Mouse (Mus musculus): Measurements from ENCODE around the gene Crygn.

Gene Crygn

DNA sequence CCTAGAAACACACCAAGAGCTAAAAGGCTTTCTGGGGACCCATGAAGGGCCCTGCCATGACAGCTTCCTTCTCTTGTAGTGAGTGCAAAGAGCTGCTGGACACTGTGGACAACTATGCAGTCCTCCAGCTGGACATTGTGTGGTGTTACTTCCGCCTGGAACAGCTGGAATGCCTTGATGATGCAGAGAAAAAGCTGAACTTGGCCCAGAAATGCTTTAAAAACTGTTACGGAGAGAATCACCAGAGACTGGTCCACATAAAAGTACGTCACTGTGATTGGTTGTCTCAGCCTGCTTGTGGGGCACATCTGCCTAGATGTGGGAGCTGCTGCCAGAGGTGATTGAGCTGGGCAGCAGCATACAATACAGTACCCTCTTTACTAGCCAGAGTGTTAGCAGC lies 56.5 kb downstream of the Crygn start:
- peak; percentile 67 for DNase-seq
